Mouse (Mus musculus): ENCODE data around the gene Itprid1. TPM values are rescaled to one million over a fixed set of nuclear protein-coding genes. Genes with fewer than 3 reads are reported as not detected.

Gene Itprid1
- polyA plus RNA-seq, 1 experiment: not detected

DNA sequence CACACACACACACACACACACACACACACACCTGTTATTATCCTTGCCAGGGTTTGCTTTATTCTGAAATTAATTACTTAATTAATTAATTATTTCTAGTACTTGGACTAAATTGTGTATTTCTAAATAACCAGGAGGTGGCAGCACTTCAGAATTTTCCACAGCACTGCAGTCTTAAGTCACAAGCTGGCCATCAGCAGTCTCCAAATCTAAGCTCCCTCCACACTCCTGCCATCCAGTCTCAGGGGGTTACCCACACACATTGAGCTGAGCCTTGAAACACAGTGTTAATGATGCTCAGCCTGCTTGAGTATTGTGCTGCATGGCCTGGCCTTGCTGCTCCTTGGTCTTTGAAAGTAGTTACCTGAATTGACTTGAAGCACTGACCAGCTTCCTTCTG lies 136.3 kb downstream of the Itprid1 start:
- TF ChIP-seq CTCF (IDR thresholded peaks at IDR 0.05; ENCODE audit: control insufficient read depth, insufficient read depth, insufficient replicate concordance, low read depth, low read length) (no peak), POLR2A (IDR thresholded peaks at IDR 0.05; ENCODE audit: control insufficient read depth, low read depth, low read length) (no peak)
- Histone ChIP-seq H3K4me1 (ENCODE audit: control insufficient read depth, insufficient read depth, low read length) (no peaks in the 10 kb centered on the region), H3K4me3 (ENCODE audit: control insufficient read depth, low read depth, low read length) (no peak overlapping the region), H3K27me3 (ENCODE audit: control insufficient read depth, insufficient read depth, low read length) (no peaks in the 10 kb centered on the region), H3K27ac (ENCODE audit: control insufficient read depth, insufficient read depth, low read depth, low read length) (no peak overlapping the region), H3K36me3 (ENCODE audit: control insufficient read depth, insufficient read depth, low read length) (no peaks in the 10 kb centered on the region)

DNA sequence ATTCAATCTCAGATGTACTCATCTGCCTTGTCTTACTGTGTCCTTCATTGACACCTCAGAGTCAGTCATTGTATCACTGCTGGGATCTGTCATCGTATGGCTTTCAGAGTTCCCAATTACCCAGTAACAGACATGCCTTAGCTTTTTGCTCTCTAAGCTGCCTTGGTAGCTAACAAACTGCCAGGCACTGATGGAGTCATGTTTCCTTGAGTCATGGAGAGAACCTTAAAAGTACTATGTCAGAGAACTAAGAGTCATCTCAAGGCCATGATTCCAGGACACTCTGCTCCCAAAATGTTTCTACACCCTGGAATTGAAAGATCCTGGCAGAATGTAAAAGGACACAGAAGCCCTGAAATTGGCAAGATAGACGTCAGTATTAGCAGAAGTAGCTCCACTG lies 143.1 kb downstream of the Itprid1 start:
- Histone ChIP-seq H3K4me1 (ENCODE audit: control insufficient read depth, insufficient read depth, low read length) (no peaks in the 10 kb centered on the region), H3K27me3 (ENCODE audit: control insufficient read depth, insufficient read depth, low read length) (no peaks in the 10 kb centered on the region), H3K27ac (ENCODE audit: control insufficient read depth, insufficient read depth, low read depth, low read length) (no peak overlapping the region), H3K36me3 (ENCODE audit: control insufficient read depth, insufficient read depth, low read length) (no peaks in the 10 kb centered on the region), H3K4me3 (ENCODE audit: control insufficient read depth, low read depth, low read length) (no peak overlapping the region)
- TF ChIP-seq POLR2A (IDR thresholded peaks at IDR 0.05; ENCODE audit: control insufficient read depth, low read depth, low read length) (no peak), CTCF (IDR thresholded peaks at IDR 0.05; ENCODE audit: control insufficient read depth, insufficient read depth, insufficient replicate concordance, low read depth, low read length) (no peak)

DNA sequence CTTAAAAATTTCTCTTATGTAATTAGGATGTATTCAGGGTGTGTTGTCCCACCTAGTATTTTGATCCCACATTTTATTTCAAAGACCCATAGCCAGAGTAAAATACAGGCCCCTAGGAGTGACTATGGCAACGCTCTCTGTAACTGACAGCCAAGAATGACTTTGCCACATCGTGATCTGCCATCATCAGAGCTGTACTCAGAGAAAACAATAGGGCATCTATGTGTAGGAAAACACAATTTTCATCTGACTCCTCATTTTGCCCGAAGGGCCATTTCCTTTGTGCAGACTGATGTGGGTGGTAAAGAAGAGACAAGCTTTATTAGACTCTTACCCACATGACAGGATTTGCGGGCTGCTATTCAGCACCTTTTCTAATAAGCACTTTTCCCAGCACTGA lies 172.0 kb downstream of the Itprid1 start:
- Histone ChIP-seq H3K4me3 (ENCODE audit: control insufficient read depth, low read depth, low read length) (no peak overlapping the region), H3K27me3 (ENCODE audit: control insufficient read depth, insufficient read depth, low read length) (no peaks in the 10 kb centered on the region), H3K27ac (ENCODE audit: control insufficient read depth, insufficient read depth, low read depth, low read length) (no peak overlapping the region), H3K4me1 (ENCODE audit: control insufficient read depth, insufficient read depth, low read length) (no peaks in the 10 kb centered on the region), H3K36me3 (ENCODE audit: control insufficient read depth, insufficient read depth, low read length) (no peaks in the 10 kb centered on the region)
- TF ChIP-seq CTCF (IDR thresholded peaks at IDR 0.05; ENCODE audit: control insufficient read depth, insufficient read depth, insufficient replicate concordance, low read depth, low read length) (no peak), POLR2A (IDR thresholded peaks at IDR 0.05; ENCODE audit: control insufficient read depth, low read depth, low read length) (no peak)

DNA sequence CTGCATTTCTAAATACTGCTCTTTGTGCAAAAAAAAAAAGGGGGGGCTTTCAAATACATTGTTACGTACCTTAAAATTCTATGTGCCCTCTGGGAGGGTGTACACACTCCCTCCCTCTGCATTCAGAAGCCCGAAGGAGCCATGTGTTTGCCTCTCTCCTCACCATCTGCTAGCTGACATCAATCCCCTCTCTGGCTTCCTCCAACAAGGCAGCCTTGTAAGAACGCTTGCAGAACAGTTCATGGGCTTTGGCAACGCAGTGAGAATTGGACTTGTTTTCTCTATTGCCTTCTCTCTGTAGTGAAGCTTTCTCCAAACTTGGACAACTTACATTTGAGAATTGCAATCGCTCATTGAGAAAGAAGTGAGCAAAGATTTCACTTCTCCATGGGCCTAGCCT lies 175.7 kb downstream of the Itprid1 start:
- Histone ChIP-seq H3K36me3 (ENCODE audit: control insufficient read depth, insufficient read depth, low read length) (no peaks in the 10 kb centered on the region), H3K4me1 (ENCODE audit: control insufficient read depth, insufficient read depth, low read length) (peaks cover 2% of the 10 kb centered on the region; the same call in 1 of the 2 replicates), H3K27me3 (ENCODE audit: control insufficient read depth, insufficient read depth, low read length) (no peaks in the 10 kb centered on the region), H3K27ac (ENCODE audit: control insufficient read depth, insufficient read depth, low read depth, low read length) (no peak overlapping the region), H3K4me3 (ENCODE audit: control insufficient read depth, low read depth, low read length) (no peak overlapping the region)
- TF ChIP-seq CTCF (IDR thresholded peaks at IDR 0.05; ENCODE audit: control insufficient read depth, insufficient read depth, insufficient replicate concordance, low read depth, low read length) (no peak), POLR2A (IDR thresholded peaks at IDR 0.05; ENCODE audit: control insufficient read depth, low read depth, low read length) (no peak)

GRCm38 (mm10) chr6:56017291-56017994 lies 180.7 kb downstream of the Itprid1 start, which contains the start of gene Ppp1r17:
Gene Ppp1r17, plus strand, starts transcription at chr6:56017497.
- peaks cover 2% of the 10 kb centered on the region; the same call in 1 of the 2 replicates for H3K4me1 ChIP-seq (ENCODE audit: control insufficient read depth, insufficient read depth, low read length)
- no peak within 1 kb of the TSS for H3K4me3 ChIP-seq (ENCODE audit: control insufficient read depth, low read depth, low read length)
- H3K36me3 ChIP-seq (ENCODE audit: control insufficient read depth, insufficient read depth, low read length): no peaks in the 10 kb centered on the region
- no peak for TF ChIP-seq POLR2A (IDR thresholded peaks at IDR 0.05; ENCODE audit: control insufficient read depth, low read depth, low read length)
- TF ChIP-seq CTCF (IDR thresholded peaks at IDR 0.05; ENCODE audit: control insufficient read depth, insufficient read depth, insufficient replicate concordance, low read depth, low read length): no peak
- no peak within 1 kb of the TSS for H3K27ac ChIP-seq (ENCODE audit: control insufficient read depth, insufficient read depth, low read depth, low read length)
- H3K27me3 ChIP-seq (ENCODE audit: control insufficient read depth, insufficient read depth, low read length): no peaks in the 10 kb centered on the region

DNA sequence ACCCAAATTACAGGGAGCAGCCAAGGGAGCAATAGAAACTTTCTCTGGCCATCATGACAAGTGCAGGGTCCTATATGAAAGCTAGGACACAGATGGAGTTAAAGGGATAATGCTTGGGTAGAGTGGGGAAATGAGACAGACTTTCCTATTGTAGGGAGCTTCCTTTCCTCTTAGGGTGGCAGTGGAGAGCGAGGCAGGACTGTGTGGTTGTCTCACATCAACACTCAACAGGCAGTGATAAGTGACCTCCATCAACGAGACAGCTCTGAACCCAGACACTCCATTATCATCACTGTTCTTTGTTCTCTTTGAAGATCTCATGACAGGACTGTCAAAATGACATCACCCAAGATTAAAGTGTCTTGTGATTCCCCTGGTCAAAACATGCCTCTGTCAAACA lies 182.9 kb downstream of the Itprid1 start:
- Histone ChIP-seq H3K4me1 (ENCODE audit: control insufficient read depth, insufficient read depth, low read length) (peaks cover 2% of the 10 kb centered on the region; the same call in 1 of the 2 replicates), H3K27ac (ENCODE audit: control insufficient read depth, insufficient read depth, low read depth, low read length) (no peak overlapping the region), H3K4me3 (ENCODE audit: control insufficient read depth, low read depth, low read length) (no peak overlapping the region), H3K27me3 (ENCODE audit: control insufficient read depth, insufficient read depth, low read length) (no peaks in the 10 kb centered on the region), H3K36me3 (ENCODE audit: control insufficient read depth, insufficient read depth, low read length) (no peaks in the 10 kb centered on the region)
- TF ChIP-seq POLR2A (IDR thresholded peaks at IDR 0.05; ENCODE audit: control insufficient read depth, low read depth, low read length): no peak
- TF ChIP-seq CTCF (IDR thresholded peaks at IDR 0.05; ENCODE audit: control insufficient read depth, insufficient read depth, insufficient replicate concordance, low read depth, low read length): no peak

DNA sequence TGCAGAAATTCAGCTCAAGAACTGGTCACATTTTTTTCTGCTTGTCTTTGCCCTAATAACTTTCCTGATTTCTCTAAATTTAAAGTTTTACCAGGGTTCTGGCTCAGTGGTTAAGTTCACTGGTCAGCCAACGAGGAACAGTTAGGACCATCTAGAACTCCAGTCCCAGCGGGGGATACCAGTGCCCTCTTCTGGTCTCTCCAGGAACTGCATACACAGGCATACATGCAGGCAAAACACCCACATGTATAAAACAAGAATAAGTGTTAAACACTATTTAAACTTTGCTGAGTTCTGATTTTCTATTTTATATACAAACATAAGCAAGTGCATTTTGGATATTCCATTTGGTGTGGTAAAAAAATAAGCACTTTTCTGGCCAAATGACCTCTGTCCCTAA lies 188.8 kb downstream of the Itprid1 start:
- Histone ChIP-seq H3K4me3 (ENCODE audit: control insufficient read depth, low read depth, low read length) (no peak overlapping the region), H3K36me3 (ENCODE audit: control insufficient read depth, insufficient read depth, low read length) (no peaks in the 10 kb centered on the region), H3K4me1 (ENCODE audit: control insufficient read depth, insufficient read depth, low read length) (no peaks in the 10 kb centered on the region), H3K27me3 (ENCODE audit: control insufficient read depth, insufficient read depth, low read length) (no peaks in the 10 kb centered on the region), H3K27ac (ENCODE audit: control insufficient read depth, insufficient read depth, low read depth, low read length) (no peak overlapping the region)
- peak; percentile 59; the same call in 1 of the 2 replicates for TF ChIP-seq CTCF (IDR thresholded peaks at IDR 0.05; ENCODE audit: control insufficient read depth, insufficient read depth, insufficient replicate concordance, low read depth, low read length)
- no peak for TF ChIP-seq POLR2A (IDR thresholded peaks at IDR 0.05; ENCODE audit: control insufficient read depth, low read depth, low read length)
